Mouse (Mus musculus): ENCODE measurements around the gene Pot1b. TPM values are rescaled to one million over a fixed set of nuclear protein-coding genes. Genes with fewer than 3 reads are reported as not detected.

Gene Pot1b
- polyA plus RNA-seq (2012) = 1.8 and 2.0 TPM in 2 replicates

DNA sequence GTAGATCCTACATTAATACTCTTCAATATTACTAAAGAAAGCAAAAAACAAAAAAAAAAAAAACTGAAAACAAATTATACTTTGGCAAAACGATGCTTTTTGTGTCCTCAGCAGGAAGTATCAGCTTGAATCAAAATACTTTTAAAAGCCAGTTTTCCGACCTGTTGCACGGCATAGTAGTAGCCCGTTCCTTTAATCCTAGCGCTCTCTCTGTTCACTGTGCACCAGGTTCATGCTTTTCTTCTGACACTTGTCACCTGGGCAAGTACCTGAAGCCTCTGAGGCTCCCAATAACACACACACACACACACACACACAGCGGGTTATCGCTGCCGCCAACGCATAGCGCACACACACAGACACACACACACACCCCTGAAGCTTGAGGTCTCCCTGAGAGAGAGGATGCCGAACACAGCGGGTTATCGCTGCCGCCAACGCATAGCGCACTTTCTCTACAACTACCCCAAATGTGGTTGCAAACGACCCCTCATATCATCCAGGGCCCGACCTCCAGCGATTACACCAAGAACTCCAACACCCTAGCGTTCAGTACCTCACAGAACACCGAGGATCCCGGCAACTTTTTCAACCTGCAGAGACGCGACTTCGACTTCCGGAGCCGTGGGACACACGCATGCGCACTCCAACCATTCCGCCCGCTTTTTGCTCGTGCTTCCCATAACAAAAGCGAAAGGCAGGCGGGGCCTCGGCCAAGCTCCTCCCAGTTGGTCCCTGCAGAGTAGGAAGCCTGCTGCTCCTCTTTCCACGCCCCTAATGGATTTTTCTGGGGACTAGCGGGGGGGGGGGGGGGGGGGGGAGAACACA, at the start of gene Pot1b:
TSS of gene Pot1b (minus strand) at position 645 of the 828 bp plus-strand sequence.

DNA sequence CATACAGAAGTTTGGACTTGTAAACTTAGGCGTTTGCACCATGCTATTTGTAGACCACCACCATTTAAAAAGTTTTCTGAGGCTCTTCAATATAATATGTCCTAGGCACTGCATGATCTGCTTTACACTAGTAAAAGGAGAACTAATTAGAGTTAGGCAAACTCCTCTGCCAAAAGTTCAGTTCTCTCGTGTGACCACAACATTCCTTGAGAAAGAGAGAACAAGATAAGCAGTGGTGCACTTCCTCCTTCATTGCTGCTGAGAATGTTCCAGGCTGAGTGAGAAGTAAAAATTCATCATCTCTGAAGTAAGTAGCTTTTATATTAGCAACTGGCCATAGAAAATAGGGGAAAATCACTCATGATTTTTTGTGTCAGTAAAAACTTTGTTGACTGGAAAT, 37.4 kb upstream of the Pot1b start, which contains the start of gene Adgre4:
TSS of gene Adgre4 (plus strand) at position 199 of the 400 bp plus-strand sequence.

DNA sequence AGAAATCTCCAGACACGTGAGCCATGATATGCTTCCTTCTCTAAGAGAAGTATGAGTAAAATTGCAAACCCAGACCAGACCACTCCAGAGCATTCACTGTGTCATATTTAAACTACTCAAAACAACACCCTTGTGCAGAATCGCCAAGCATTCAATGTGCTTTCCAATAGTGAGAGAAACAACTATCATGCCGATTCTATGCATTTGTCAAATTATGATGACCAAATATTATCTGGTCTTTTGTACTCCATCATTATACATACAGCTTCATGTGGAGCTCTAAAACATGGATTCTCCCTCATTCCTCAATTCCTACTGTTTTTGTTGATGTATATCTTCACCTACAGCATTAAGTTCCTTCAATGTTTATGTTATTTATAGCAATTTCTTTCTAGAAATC, 87.3 kb downstream of the Pot1b start, which contains the start of gene Vmn2r118:
TSS of gene Vmn2r118 (minus strand) at position 101 of the 400 bp plus-strand sequence.

Other genes starting within 250 kb of the Pot1b start
- not detected in 2 replicates for gene Vmn2r118, start 87.4 kb downstream of the Pot1b start, polyA plus RNA-seq (2012)
- 0.02 and 0.04 TPM in 2 replicates for gene Adgre4, start 37.4 kb upstream of the Pot1b start, polyA plus RNA-seq (2012)
- gene Zfp119a, start 166.3 kb upstream of the Pot1b start, polyA plus RNA-seq (2012) = 0.62 and 0.73 TPM in 2 replicates
- 2.9 and 3.5 TPM in 2 replicates for gene Zfp959, start 179.5 kb upstream of the Pot1b start, polyA plus RNA-seq (2012)
- gene Zfp119b, start 236.9 kb upstream of the Pot1b start, polyA plus RNA-seq (2012) = 0.31 and 0.32 TPM in 2 replicates
- gene Ebi3, start 240.0 kb upstream of the Pot1b start, polyA plus RNA-seq (2012) = 52.3 and 76.6 TPM in 2 replicates
- 33.2 and 44.4 TPM in 2 replicates for gene Yju2, start 246.5 kb upstream of the Pot1b start, polyA plus RNA-seq (2012)